Mouse (Mus musculus) heart, adult 2 months (tissue): ENCODE results near the gene Ahcyl2. TPM values are rescaled to one million over a fixed set of nuclear protein-coding genes. Genes with fewer than 3 reads are reported as not detected.

Source experiments
- DNase-seq, 2 experiments: peaks; one replicate each; pipeline ENCODE4 v3.0.0; 2021
- H3K27ac ChIP-seq: fragments of 200-600 bp; 2 replicates; pipeline ENCODE4 v1.8.1; 2022
- H3K27me3 ChIP-seq: fragments of 200-500 bp; 2 replicates; pipeline ENCODE4 v1.6.1; 2012; ENCODE audit warnings: mild to moderate bottlenecking, low read length, inconsistent platforms, mixed read lengths; ENCODE audit not compliant: control insufficient read depth, insufficient read depth
- H3K36me3 ChIP-seq: fragments of 200-500 bp; 2 replicates; pipeline ENCODE4 v1.6.1; 2012; ENCODE audit warnings: low read length, inconsistent platforms; ENCODE audit not compliant: control insufficient read depth, insufficient read depth
- H3K4me1 ChIP-seq: fragments of 200-500 bp; 2 replicates; pipeline ENCODE4 v1.6.1; 2011; ENCODE audit warnings: low read length; ENCODE audit not compliant: control insufficient read depth, insufficient read depth
- H3K4me3 ChIP-seq: fragments of 200-600 bp; 2 replicates; pipeline ENCODE4 v1.8.1; 2022
- H3K79me2 ChIP-seq: fragments of 200-500 bp; replicated peaks from 2 replicates; pipeline ENCODE4 v1.6.1; 2012; ENCODE audit warnings: mild to moderate bottlenecking, inconsistent platforms, low read length, moderate library complexity, mixed read lengths; ENCODE audit not compliant: control insufficient read depth, insufficient read depth
- H3K9ac ChIP-seq: fragments of 200-500 bp; 2 replicates; pipeline ENCODE4 v1.6.1; 2012; ENCODE audit warnings: low read depth, mild to moderate bottlenecking, control low read depth, inconsistent platforms, low read length, mixed read lengths
- CTCF ChIP-seq: fragments of 200-600 bp; IDR thresholded peaks from 2 replicates; pipeline ENCODE4 v1.8.1; 2022; ENCODE audit warnings: antibody characterized with exemption, mild to moderate bottlenecking, moderate library complexity
- EP300 ChIP-seq: fragments of 200-500 bp; IDR thresholded peaks from 2 replicates; pipeline ENCODE4 v1.6.1; 2011; ENCODE audit warnings: low read depth, low read length, control low read depth; ENCODE audit not compliant: insufficient read depth
- POLR2A ChIP-seq: fragments of 200-500 bp; IDR thresholded peaks from 2 replicates; pipeline ENCODE4 v1.6.1; 2011; ENCODE audit warnings: mild to moderate bottlenecking, low read depth, low read length, control low read depth; ENCODE audit not compliant: insufficient read depth
- WGBS: fragments of 180-500 bp; shearing (Covaris S2); methylation state at CpG from one replicate; pipeline ENCODE4 v1.1.7; 2018; 5-methylcytosine and 5-hydroxymethylcytosine counted together
- intact Hi-C: fragments of 180-260 bp; cut with DNase I; formaldehyde crosslinking; loops from one replicate; pipeline ENCODE4 v1.15.1; 2025
- polyA plus RNA-seq: library from polyadenylated mRNA; depleted of rRNA; stranded (reverse); fragments of >200 nt; gene quantifications from 2 replicates; pipeline ENCODE4 v1.2.3, GENCODE M21; 2012
- total RNA-seq, 2 experiments: library from RNA; stranded (reverse); gene quantifications; 2 replicates each; pipeline ENCODE4 v1.2.3; 2021

The Ahcyl2 gene
- total and polyA plus RNA-seq, 3 experiments = 10.5 to 15.6 (median 14.7) TPM

- DNase-seq = peak; percentile 93 to 94
- H3K79me2 ChIP-seq = no peaks in the 10 kb centered on the region
- WGBS = under 1% methylated on average over 67 of the region's 67 CpGs
- intact Hi-C loops = loop anchor here (5.0 kb wide), 1 partner anchor 131 kb away; the partner anchor contains the start of gene Nrf1
- H3K9ac ChIP-seq = peak within 1 kb of the TSS; percentile 96
- peaks cover 10% of the 10 kb centered on the region for H3K36me3 ChIP-seq
- H3K4me3 ChIP-seq = peak within 1 kb of the TSS; percentile 80
- TF ChIP-seq POLR2A (peak; percentile 66; the same call in 1 of the 2 replicates), EP300 (no peak), CTCF (no peak)
- 0 out of 2 replicates have a peak, but pooled peaks cover 3% of the 10 kb centered on the region for H3K4me1 ChIP-seq
- peak within 1 kb of the TSS; percentile 80 for H3K27ac ChIP-seq
- H3K27me3 ChIP-seq = no peaks in the 10 kb centered on the region
These were observed 148.9 kb downstream of the Ahcyl2 start, which contains the start of gene Strip2 for GRCm38 (mm10) chr6:29916530-29917382. Strip2 (plus strand) TSS chr6:29917012.

GRCm38 (mm10) chr6:29917383-29917720, 149.5 kb downstream of the Ahcyl2 start:
- intact Hi-C loops = loop anchor here (5.0 kb wide), 1 partner anchor 130 kb away; the partner anchor contains the start of gene Nrf1
- 2% methylated on average over 21 of the region's 21 CpGs for WGBS
- TF ChIP-seq POLR2A = peak; percentile 36; the same call in 1 of the 2 replicates
- no peak for TF ChIP-seq EP300
- TF ChIP-seq CTCF = no peak
- no peak for DNase-seq
- peak overlapping the region; percentile 96 for H3K9ac ChIP-seq
- H3K4me1 ChIP-seq = 0 out of 2 replicates have a peak, but pooled peaks cover 3% of the 10 kb centered on the region
- no peaks in the 10 kb centered on the region for H3K27me3 ChIP-seq
- no peaks in the 10 kb centered on the region for H3K79me2 ChIP-seq
- peak overlapping the region; percentile 80 for H3K4me3 ChIP-seq
- H3K27ac ChIP-seq = peak overlapping the region; percentile 80
- peaks cover 10% of the 10 kb centered on the region for H3K36me3 ChIP-seq

GRCm38 (mm10) chr6:29917947-29918346, 150.1 kb downstream of the Ahcyl2 start:
- Histone ChIP-seq H3K27me3 (no peaks in the 10 kb centered on the region), H3K36me3 (peaks cover 10% of the 10 kb centered on the region), H3K9ac (peak overlapping the region; percentile 51), H3K4me1 (0 out of 2 replicates have a peak, but pooled peaks cover 3% of the 10 kb centered on the region), H3K79me2 (no peaks in the 10 kb centered on the region), H3K4me3 (peak overlapping the region; percentile 80), H3K27ac (peak overlapping the region; percentile 80)
- 51% methylated on average over 4 of the region's 4 CpGs for WGBS
- no peak for DNase-seq
- intact Hi-C loops = loop anchor here (5.0 kb wide), 1 partner anchor 129 kb away; the partner anchor contains the start of gene Nrf1
- no peak for TF ChIP-seq CTCF
- no peak for TF ChIP-seq POLR2A
- TF ChIP-seq EP300 = no peak

GRCm38 (mm10) chr6:29923501-29923900, 155.7 kb downstream of the Ahcyl2 start:
- H3K9ac ChIP-seq = peak overlapping the region; percentile 38; the same call in 1 of the 2 replicates

GRCm38 (mm10) chr6:29925594-29926219, 157.9 kb downstream of the Ahcyl2 start:
- 81% methylated on average over 6 of the region's 6 CpGs for WGBS
- Histone ChIP-seq H3K9ac (no peak overlapping the region), H3K36me3 (peaks cover 22% of the 10 kb centered on the region), H3K4me1 (peaks cover 6% of the 10 kb centered on the region), H3K27me3 (no peaks in the 10 kb centered on the region), H3K79me2 (no peaks in the 10 kb centered on the region), H3K27ac (no peak overlapping the region), H3K4me3 (no peak overlapping the region)
- TF ChIP-seq EP300 (no peak), CTCF (no peak), POLR2A (no peak)
- DNase-seq = no peak
- intact Hi-C loops = loop anchor here (5.0 kb wide), 1 partner anchor 73 kb away; no protein-coding TSS in a partner anchor

More at GRCm38 (mm10) chr6:29923501-29923900, 155.7 kb downstream of the Ahcyl2 start:
- Histone ChIP-seq H3K27ac (peak overlapping the region; percentile 63), H3K4me1 (peaks cover 6% of the 10 kb centered on the region), H3K36me3 (peaks cover 22% of the 10 kb centered on the region), H3K79me2 (no peaks in the 10 kb centered on the region), H3K4me3 (no peak overlapping the region), H3K27me3 (no peaks in the 10 kb centered on the region)
- peak; percentile 28 to 71 for DNase-seq
- intact Hi-C loops = no loop called here
- TF ChIP-seq CTCF (no peak), POLR2A (peak; percentile 35; the same call in 1 of the 2 replicates), EP300 (0 out of 2 replicates have a peak, but pooled peaks have one; percentile 55)
- 32% methylated on average over 4 of the region's 4 CpGs for WGBS
